Mouse (Mus musculus): ENCODE results near the gene Fosl1. TPM values are rescaled to one million over a fixed set of nuclear protein-coding genes. Genes with fewer than 3 reads are reported as not detected.

Gene Fosl1
- polyA plus RNA-seq, 1 experiment, result not detected

DNA sequence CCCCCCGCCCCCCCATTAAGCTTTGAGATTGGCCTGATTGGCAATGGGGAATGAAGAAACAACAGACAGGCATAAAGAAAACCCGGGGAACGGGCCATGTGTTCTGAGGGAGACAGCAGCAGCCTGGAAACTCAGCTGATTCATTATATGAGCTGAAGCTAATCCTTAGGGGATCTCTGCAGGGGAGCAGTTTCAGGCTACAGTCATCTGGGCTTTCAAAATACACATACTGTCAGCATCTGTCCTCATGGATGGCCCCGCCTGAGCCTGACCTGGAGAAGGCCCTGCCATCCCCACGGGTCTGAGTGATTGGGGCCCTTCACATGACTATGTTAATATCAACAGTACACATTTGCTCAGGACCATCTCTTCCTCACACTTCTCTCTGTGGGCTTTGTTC, 24.5 kb downstream of the Fosl1 start:
- no peak for TF ChIP-seq POLR2A (IDR thresholded peaks at IDR 0.05; ENCODE audit: insufficient read depth, low read depth, low read length)
- TF ChIP-seq CTCF (IDR thresholded peaks at IDR 0.05; ENCODE audit: insufficient read depth, low read depth, low read length), result no peak
- peaks cover 30% of the 10 kb centered on the region for H3K4me1 ChIP-seq (ENCODE audit: control insufficient read depth, insufficient read depth, low read length)
- 35% methylated on average over 5 of the region's 5 CpGs for WGBS
- no peak overlapping the region for H3K27ac ChIP-seq (ENCODE audit: insufficient read depth, low read depth, low read length)
- H3K4me3 ChIP-seq (ENCODE audit: insufficient read depth, low read depth, low read length), result no peak overlapping the region

DNA sequence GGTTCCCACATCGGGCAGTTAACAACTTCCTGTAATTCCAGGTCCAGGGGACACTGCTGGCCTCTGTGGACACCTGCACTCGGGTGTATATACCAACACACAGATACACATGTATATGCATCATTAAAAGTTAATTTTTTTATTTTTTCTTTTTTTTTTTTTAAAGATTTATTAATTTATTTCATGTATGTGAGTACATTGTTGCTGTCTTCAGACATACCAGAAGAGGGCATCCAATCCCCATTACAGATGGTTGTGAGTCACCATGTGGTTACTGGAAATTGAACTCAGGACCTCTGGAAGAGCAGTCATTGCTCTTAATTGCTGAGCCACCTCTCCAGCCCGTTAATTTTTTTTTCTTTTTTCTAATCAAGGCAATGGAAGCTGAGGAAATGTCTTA, 25.5 kb downstream of the Fosl1 start:
- no peak overlapping the region for H3K27ac ChIP-seq (ENCODE audit: insufficient read depth, low read depth, low read length)
- peaks cover 40% of the 10 kb centered on the region for H3K4me1 ChIP-seq (ENCODE audit: control insufficient read depth, insufficient read depth, low read length)
- H3K4me3 ChIP-seq (ENCODE audit: insufficient read depth, low read depth, low read length), result no peak overlapping the region
- TF ChIP-seq POLR2A (IDR thresholded peaks at IDR 0.05; ENCODE audit: insufficient read depth, low read depth, low read length), result no peak
- WGBS, result 77% methylated on average over 3 of the region's 3 CpGs

DNA sequence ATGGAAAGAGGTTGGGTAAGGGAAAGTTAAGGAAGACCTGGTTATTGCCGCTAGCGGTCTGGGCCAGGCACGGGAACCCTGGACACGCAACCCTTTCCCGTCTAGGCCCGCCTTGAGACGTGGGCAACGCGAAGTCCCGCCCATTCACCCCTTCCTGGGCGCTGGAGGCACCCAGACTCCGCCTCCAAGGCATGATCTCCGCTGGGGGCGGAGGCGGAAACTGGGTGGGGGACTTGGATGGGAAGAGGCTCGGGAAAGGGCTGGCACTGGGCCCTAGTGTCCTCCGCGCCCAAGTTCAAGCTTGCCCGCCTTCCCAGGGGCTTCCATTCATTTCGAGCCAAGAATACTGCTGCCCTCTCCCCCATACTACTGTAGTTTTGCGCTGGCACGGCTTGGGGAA, 26.4 kb downstream of the Fosl1 start, which contains the start of gene Efemp2:
TSS of gene Efemp2 (plus strand) at position 235 of the 400 bp plus-strand sequence.
- H3K4me1 ChIP-seq (ENCODE audit: control insufficient read depth, insufficient read depth, low read length), result peaks cover 39% of the 10 kb centered on the region

DNA sequence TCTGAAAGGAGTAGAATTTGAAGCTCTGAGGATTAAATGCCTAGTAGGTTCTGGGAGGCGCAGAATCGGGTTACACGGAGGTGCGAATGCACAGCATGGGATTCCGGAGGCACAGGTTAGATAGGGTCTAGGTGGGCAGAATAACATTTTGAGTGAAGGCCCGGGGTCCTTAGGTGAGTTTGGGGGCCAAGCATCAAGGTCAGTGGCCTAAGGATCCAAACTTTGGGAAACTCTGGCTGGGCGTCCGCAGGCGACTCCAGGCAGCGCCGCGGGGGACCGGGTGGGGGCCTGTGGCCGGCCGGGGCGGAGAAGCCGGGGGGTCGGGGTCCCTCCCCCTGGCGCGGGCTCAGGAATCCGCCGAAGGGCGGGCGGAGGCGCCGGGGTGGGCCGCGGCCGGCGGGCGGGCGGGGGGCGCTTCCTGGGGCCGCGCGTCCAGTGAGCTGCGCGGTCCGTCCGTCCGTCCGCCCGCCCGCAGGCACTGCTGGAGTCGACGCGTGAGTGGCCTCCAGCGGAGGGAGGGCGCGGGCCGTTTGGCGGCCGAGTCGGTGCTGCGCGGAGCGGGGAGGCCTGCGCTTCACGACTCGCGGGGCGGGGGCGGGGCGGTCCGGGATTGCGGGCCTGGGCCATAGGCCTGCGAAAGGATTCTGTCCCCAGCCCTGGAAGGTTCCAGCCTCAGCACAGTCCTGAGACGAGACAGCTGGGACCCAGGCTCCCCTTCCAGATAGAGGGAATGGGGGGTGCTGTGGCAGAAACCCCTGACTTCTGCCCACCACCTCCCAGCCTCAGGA, 27.1 kb downstream of the Fosl1 start:
- Histone ChIP-seq H3K4me1 (ENCODE audit: control insufficient read depth, insufficient read depth, low read length) (peaks cover 39% of the 10 kb centered on the region), H3K4me3 (ENCODE audit: insufficient read depth, low read depth, low read length) (peak overlapping the region; percentile 53), H3K27ac (ENCODE audit: insufficient read depth, low read depth, low read length) (peak overlapping the region; percentile 52)
- TF ChIP-seq POLR2A (IDR thresholded peaks at IDR 0.05; ENCODE audit: insufficient read depth, low read depth, low read length) (no peak), CTCF (IDR thresholded peaks at IDR 0.05; ENCODE audit: insufficient read depth, low read depth, low read length) (no peak)
- 1% methylated on average over 56 of the region's 68 CpGs for WGBS

More for the DNA sequence above, 26.4 kb downstream of the Fosl1 start, which contains the start of gene Efemp2:
- 1% methylated on average over 22 of the region's 22 CpGs for WGBS
- Histone ChIP-seq H3K27ac (ENCODE audit: insufficient read depth, low read depth, low read length) (peak within 1 kb of the TSS; percentile 52; the same call in 1 of the 2 replicates), H3K4me3 (ENCODE audit: insufficient read depth, low read depth, low read length) (peak within 1 kb of the TSS; percentile 53)
- TF ChIP-seq CTCF (IDR thresholded peaks at IDR 0.05; ENCODE audit: insufficient read depth, low read depth, low read length) (no peak), POLR2A (IDR thresholded peaks at IDR 0.05; ENCODE audit: insufficient read depth, low read depth, low read length) (no peak)

DNA sequence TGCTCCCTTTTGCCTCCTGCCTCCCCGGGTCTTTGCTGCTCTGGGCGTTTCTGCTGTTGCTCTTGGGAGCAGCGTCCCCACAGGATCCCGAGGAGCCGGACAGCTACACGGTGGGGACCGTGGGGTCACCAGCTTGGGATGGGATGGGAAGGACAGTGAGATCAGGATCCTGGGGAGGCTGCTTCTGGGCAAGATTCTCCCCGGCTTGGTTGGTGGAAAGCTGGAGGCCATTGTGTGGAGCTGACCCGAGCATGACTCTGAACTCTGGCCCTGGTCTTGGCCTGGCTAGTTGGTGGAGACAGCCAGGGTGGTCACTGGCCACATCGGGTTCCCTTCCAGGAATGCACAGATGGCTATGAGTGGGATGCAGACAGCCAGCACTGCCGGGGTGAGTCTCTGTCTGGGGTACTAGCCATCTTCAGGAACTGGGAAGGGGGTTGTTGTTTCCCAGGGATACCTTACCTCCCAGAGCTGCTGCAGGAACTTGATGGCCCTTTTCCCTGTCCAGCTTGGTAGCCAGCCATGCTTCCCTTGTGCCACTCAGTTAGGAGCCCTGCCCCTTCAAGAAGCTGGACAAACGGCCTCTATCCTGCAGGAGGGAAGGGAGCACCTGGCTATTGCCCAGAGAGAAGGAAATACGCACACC, 27.8 kb downstream of the Fosl1 start:
- Histone ChIP-seq H3K27ac (ENCODE audit: insufficient read depth, low read depth, low read length) (peak overlapping the region; percentile 52), H3K4me1 (ENCODE audit: control insufficient read depth, insufficient read depth, low read length) (peaks cover 37% of the 10 kb centered on the region), H3K4me3 (ENCODE audit: insufficient read depth, low read depth, low read length) (peak overlapping the region; percentile 53)
- 17% methylated on average over 13 of the region's 13 CpGs for WGBS
- TF ChIP-seq POLR2A (IDR thresholded peaks at IDR 0.05; ENCODE audit: insufficient read depth, low read depth, low read length), result no peak
- TF ChIP-seq CTCF (IDR thresholded peaks at IDR 0.05; ENCODE audit: insufficient read depth, low read depth, low read length), result no peak

DNA sequence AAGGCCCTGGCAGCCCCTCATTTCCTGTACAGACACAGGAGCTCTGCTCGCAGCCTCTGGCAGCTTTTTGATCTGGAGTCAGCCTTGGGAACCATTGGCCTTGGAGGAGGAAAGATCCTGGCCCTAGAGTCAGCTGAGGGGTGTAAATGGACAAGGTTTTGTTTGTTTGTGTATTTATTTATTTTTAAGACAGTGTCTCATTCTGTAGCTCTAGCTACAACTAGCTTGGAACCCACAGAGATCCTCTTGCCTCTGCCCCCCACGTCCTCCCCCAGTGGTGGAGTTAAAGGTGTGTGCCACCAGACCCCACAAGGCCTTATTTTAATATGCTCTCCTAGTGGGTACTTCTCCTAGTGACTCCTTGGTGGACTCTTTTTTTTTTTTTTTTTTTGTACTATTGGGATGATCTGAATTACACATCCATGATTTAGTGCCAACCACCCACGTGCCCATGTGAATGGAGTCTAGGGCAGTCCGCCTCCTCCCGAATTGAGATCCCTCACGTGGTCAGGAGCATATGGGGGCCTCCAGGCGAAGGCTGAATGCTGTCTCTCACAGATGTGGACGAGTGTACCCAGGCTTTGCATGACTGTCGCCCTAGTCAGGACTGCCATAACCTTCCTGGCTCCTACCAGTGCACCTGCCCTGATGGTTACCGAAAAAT, 29.8 kb downstream of the Fosl1 start:
- Histone ChIP-seq H3K4me1 (ENCODE audit: control insufficient read depth, insufficient read depth, low read length) (peaks cover 34% of the 10 kb centered on the region), H3K27ac (ENCODE audit: insufficient read depth, low read depth, low read length) (no peak overlapping the region)
- WGBS, result 65% methylated on average over 10 of the region's 10 CpGs

DNA sequence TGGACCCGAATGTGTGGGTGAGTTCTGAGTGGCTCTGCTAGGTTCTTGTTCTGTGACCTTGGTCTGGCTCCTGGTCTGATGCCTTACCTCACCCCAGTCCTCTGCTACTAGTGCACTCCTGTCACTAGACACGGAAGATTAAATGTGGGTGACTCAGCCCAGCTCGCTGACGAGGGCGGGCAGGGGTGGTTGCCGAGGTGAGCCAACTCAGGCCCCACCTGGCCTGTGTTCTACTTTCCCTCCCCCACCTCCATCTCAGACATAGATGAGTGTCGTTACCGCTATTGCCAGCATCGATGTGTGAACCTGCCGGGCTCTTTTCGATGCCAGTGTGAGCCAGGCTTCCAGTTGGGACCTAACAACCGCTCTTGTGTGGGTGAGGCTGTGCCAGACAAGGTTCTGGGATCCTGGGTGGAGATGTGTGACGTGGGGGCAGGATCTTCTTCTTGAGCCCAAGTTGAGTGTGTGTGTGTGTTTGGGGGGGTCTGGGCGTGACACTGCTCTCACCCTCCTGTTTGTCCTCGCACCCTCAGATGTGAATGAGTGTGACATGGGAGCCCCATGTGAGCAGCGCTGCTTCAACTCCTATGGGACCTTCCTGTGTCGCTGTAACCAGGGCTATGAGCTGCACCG, 30.4 kb downstream of the Fosl1 start:
- peaks cover 34% of the 10 kb centered on the region for H3K4me1 ChIP-seq (ENCODE audit: control insufficient read depth, insufficient read depth, low read length)
- H3K27ac ChIP-seq (ENCODE audit: insufficient read depth, low read depth, low read length), result no peak overlapping the region
- no peak overlapping the region for H3K4me3 ChIP-seq (ENCODE audit: insufficient read depth, low read depth, low read length)
- TF ChIP-seq CTCF (IDR thresholded peaks at IDR 0.05; ENCODE audit: insufficient read depth, low read depth, low read length) (no peak), POLR2A (IDR thresholded peaks at IDR 0.05; ENCODE audit: insufficient read depth, low read depth, low read length) (no peak)
- WGBS, result 73% methylated on average over 18 of the region's 18 CpGs

More for the DNA sequence above, 29.8 kb downstream of the Fosl1 start:
- no peak overlapping the region for H3K4me3 ChIP-seq (ENCODE audit: insufficient read depth, low read depth, low read length)
- no peak for TF ChIP-seq CTCF (IDR thresholded peaks at IDR 0.05; ENCODE audit: insufficient read depth, low read depth, low read length)
- TF ChIP-seq POLR2A (IDR thresholded peaks at IDR 0.05; ENCODE audit: insufficient read depth, low read depth, low read length), result no peak

DNA sequence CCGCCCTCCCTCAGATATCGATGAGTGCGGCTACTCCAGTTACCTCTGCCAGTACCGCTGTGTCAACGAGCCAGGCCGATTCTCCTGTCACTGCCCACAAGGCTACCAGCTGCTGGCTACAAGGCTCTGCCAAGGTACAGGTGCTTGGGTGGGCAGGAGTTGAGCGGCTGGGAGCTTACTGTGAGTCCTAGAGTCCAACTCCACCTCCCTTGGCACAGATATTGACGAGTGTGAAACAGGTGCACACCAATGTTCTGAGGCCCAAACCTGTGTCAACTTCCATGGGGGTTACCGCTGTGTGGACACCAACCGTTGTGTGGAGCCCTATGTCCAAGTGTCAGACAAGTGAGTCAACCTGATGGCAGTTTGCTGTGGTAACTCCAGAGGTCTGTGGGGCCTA, 32.7 kb downstream of the Fosl1 start:
- TF ChIP-seq CTCF (IDR thresholded peaks at IDR 0.05; ENCODE audit: insufficient read depth, low read depth, low read length), result no peak
- no peak for TF ChIP-seq POLR2A (IDR thresholded peaks at IDR 0.05; ENCODE audit: insufficient read depth, low read depth, low read length)
- no peak overlapping the region for H3K4me3 ChIP-seq (ENCODE audit: insufficient read depth, low read depth, low read length)
- no peak overlapping the region for H3K27ac ChIP-seq (ENCODE audit: insufficient read depth, low read depth, low read length)
- 87% methylated on average over 10 of the region's 10 CpGs for WGBS
- H3K4me1 ChIP-seq (ENCODE audit: control insufficient read depth, insufficient read depth, low read length), result peaks cover 26% of the 10 kb centered on the region

All from olfactory bulb, adult 2 months (tissue).